8 mouse cellular contexts compared by ENCODE assay signal in the genomic region with DNA sequence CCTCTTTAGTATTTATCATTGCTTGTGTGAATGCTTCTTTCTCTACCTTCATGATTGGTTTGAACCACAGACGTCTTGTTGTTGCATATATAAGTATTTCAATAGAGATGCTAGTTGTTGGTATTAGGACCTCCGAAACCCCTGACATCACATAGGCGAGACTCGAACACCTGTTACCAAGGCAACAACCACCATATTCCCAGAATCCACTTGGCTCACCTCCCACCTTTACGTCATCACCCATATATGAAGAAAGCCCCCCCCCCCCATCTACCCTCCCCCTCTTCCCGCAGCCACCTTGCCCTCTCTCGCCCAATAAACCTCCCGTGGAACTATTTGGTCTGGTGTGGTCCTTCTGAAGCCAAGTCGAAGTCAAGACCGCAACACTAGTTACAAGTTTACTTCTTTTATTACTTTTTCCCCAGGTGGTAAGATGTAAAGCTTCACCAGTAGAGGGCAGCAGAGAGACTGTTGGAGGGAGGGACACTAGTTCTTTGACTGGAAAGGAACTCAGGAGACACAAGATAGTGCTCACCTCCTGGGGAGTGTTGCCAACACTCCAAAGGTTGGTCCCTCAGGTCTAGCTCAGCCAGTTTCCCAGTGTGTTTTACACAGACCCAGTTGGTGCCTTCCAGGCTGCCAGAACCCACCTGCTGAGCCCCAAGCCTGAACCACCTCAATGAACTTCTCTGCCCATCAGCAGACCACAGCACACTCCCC. TPM values are rescaled to one million over a fixed set of nuclear protein-coding genes. Genes with fewer than 3 reads are reported as not detected.
DNase-seq lines count a peak whose midpoint lies in the region; ATAC-seq lines count a peak whose summit lies in the region.

No protein-coding gene starts in this region.

- peak; percentile 42 for DNase-seq in adrenal gland, adult 2 months
- no peak for DNase-seq in adrenal gland, adult 8-10 months
- DNase-seq in testis, postnatal 14 days (ENCODE audit: low spot score) = peak; percentile 58
- no peak for DNase-seq in testis, postnatal 10 days (ENCODE audit: low spot score)
- peak; percentile 53 to 55 for DNase-seq in kidney, postnatal 36 days
- peak; percentile 61 to 62 for DNase-seq in natural killer cell, adult 2 months (ENCODE audit: low spot score in 2 of 2)
- no peak for DNase-seq in right cerebral cortex, postnatal 14 days

- ATAC-seq in erythroblast, adult 5-6 weeks (replicated peaks; ENCODE audit: low FRiP score, poor library complexity, severe bottlenecking) = peak; percentile 62; the same call in 1 of the 2 replicates

RNA-seq across cellular contexts. Expression of a gene that starts 19.3 kb away (rescaled TPM):
- 10 to 100 TPM; 51.2 to 66.1 TPM for total RNA-seq in adrenal gland, adult 2 months (2021)
- polyA plus RNA-seq in adrenal gland, adult 2 months (2012; rRNA removed) = 12.9 and 17.2 TPM in 2 replicates
- 10 to 100 TPM; 18.5 to 45.8 (median 28.5) TPM for total RNA-seq in adrenal gland, adult 8-10 months (2022)
- total RNA-seq in erythroblast, adult 5-6 weeks (2015; ENCODE audit: low replicate concordance) = 26.7 and 28.2 TPM in 2 replicates
- total RNA-seq in erythroblast, adult 5-6 weeks (2017; ENCODE audit: low replicate concordance) = 18.1 and 28.2 TPM in 2 replicates

Comparison
In these comparisons a context has a peak if more than half of its experiments do, and no peak if none do; other contexts are left out.
1. DNase-seq: peak in adrenal gland, adult 2 months (single experiment), testis, postnatal 14 days (single experiment), kidney, postnatal 36 days (2 of 2) and natural killer cell, adult 2 months (2 of 2); none in adrenal gland, adult 8-10 months (single experiment), testis, postnatal 10 days (single experiment) and right cerebral cortex, postnatal 14 days (single experiment).